Mouse (Mus musculus) erythroblast, adult 5-6 weeks (primary cell): ENCODE results near the gene Ttll7. TPM values are rescaled to one million over a fixed set of nuclear protein-coding genes. Genes with fewer than 3 reads are reported as not detected.

Experiments used
- ATAC-seq: replicated peaks from 2 replicates; pipeline ENCODE4 v1.8.0; 2016; ENCODE audit warnings: moderate number of reproducible peaks, mild to moderate bottlenecking, moderate TSS enrichment, inconsistent platforms; ENCODE audit not compliant: poor library complexity, low FRiP score, severe bottlenecking
- total RNA-seq, 2 experiments: library from RNA; stranded (forward) in 1 of 2; stranded (reverse) in 1 of 2; fragments of 150-400 nt in 1 of 2; fragments of 200-764, 138-1000 nt in 1 of 2; gene quantifications; 2 replicates each; pipeline versions ENCODE4 v1.2.3 to v1.2.4; 2015 to 2017; ENCODE audit warnings: low replicate concordance in 2 of 2

Ttll7 gene
- total RNA-seq, 2 experiments from 2014 or later, result not detected

GRCm38 (mm10) chr3:146905606-146906005 is 53.4 kb downstream of the Ttll7 start:
- ATAC-seq, result no peak

GRCm38 (mm10) chr3:146908922-146909321 is 56.8 kb downstream of the Ttll7 start:
- ATAC-seq, result no peak

GRCm38 (mm10) chr3:146913107-146913506 is 60.9 kb downstream of the Ttll7 start:
- ATAC-seq, result no peak

GRCm38 (mm10) chr3:146914798-146915197 is 62.6 kb downstream of the Ttll7 start:
- ATAC-seq, result no peak

- no peak for ATAC-seq
These were observed 65.7 kb downstream of the Ttll7 start for GRCm38 (mm10) chr3:146917891-146918290.

- ATAC-seq, result no peak
These were observed 66.2 kb downstream of the Ttll7 start for GRCm38 (mm10) chr3:146918323-146918722.

GRCm38 (mm10) chr3:146927311-146928015 is 75.3 kb downstream of the Ttll7 start:
- ATAC-seq, result no peak

GRCm38 (mm10) chr3:146928141-146928540 is 76.0 kb downstream of the Ttll7 start:
- ATAC-seq, result no peak

- no peak for ATAC-seq
These were observed 76.8 kb downstream of the Ttll7 start for GRCm38 (mm10) chr3:146929011-146929410.

GRCm38 (mm10) chr3:146931190-146931589 is 79.0 kb downstream of the Ttll7 start:
- no peak for ATAC-seq

- ATAC-seq, result no peak
These were observed 80.3 kb downstream of the Ttll7 start for GRCm38 (mm10) chr3:146932506-146932905.

- ATAC-seq, result no peak
These were observed 84.7 kb downstream of the Ttll7 start for GRCm38 (mm10) chr3:146936888-146937287.

- ATAC-seq, result no peak
These were observed 87.5 kb downstream of the Ttll7 start for GRCm38 (mm10) chr3:146939391-146940250.

GRCm38 (mm10) chr3:146943101-146943500 is 90.9 kb downstream of the Ttll7 start:
- no peak for ATAC-seq

- ATAC-seq, result no peak; the same call in 1 of the 2 replicates
These were observed 93.2 kb downstream of the Ttll7 start for GRCm38 (mm10) chr3:146945342-146945741.

GRCm38 (mm10) chr3:146945887-146946286 is 93.7 kb downstream of the Ttll7 start:
- peak; percentile 79 for ATAC-seq

GRCm38 (mm10) chr3:146946641-146947040 is 94.5 kb downstream of the Ttll7 start:
- ATAC-seq, result no peak

GRCm38 (mm10) chr3:146956792-146957191 is 104.6 kb downstream of the Ttll7 start:
- ATAC-seq, result no peak

GRCm38 (mm10) chr3:146962838-146963237 is 110.7 kb downstream of the Ttll7 start:
- no peak for ATAC-seq

GRCm38 (mm10) chr3:146964384-146964783 is 112.2 kb downstream of the Ttll7 start:
- no peak for ATAC-seq

GRCm38 (mm10) chr3:146967242-146967641 is 115.1 kb downstream of the Ttll7 start:
- ATAC-seq, result no peak
